Mouse (Mus musculus): ENCODE results near the gene Phf1. TPM values are rescaled to one million over a fixed set of nuclear protein-coding genes. Genes with fewer than 3 reads are reported as not detected.

The Phf1 gene
- polyA plus RNA-seq, 1 experiment, result 67.1 TPM

DNA sequence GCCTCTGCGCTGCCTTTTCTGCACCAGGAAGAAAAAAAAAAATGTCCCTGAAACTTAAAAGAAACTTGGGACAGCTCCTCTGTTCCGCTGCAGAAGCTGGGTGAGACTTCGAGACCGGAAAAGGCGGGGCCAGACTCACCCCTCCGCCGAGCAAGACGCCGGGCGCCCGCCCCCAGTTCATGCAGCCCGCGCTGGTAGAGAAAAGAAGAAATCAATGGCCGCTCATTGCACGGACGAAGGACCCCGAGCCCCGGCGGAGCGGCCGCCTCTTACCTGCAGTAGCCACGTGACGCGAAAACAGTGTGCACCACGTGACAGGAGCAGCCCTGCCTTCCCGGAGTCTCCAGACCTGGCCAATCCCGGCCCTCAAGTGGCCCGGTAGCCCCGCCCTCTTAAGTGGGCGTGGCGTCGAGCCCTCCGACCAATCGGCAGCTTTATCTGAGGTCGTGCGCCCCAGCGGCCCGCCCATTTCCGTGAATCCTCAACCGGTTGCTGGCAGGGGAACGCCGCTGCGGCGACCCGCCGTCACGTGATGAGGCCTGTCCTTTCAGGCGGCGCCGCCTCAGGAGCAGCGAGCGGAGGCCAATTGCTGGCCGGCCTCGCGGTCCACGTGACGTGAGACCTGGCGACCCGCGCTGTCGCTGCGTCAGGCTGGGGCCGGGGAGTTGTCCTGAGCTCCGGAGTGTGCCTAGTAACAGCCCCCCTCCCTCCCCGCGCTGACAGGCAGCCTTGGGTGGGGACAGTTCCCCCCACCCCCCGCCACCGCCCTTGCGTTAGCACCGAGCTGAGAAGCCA, 6.5 kb downstream of the Phf1 start, which contains the start of gene Cuta:
Gene Cuta, minus strand, starts transcription at position 392 of the 795 bp plus-strand sequence.
- H3K27ac ChIP-seq (ENCODE audit: insufficient read depth, low read depth, low read length), result peak within 1 kb of the TSS; percentile 74
- peak within 1 kb of the TSS; percentile 83 for H3K4me3 ChIP-seq (ENCODE audit: low read depth, low read length)
- H3K4me1 ChIP-seq (ENCODE audit: control insufficient read depth, insufficient read depth, insufficient read length, low read length), result peaks cover 15% of the 10 kb centered on the region
- H3K27me3 ChIP-seq (ENCODE audit: control insufficient read depth, insufficient read depth, low read length), result no peaks in the 10 kb centered on the region
- peaks cover 22% of the 10 kb centered on the region for H3K36me3 ChIP-seq (ENCODE audit: control insufficient read depth, insufficient read depth, low read length)
- no peak for TF ChIP-seq CTCF (IDR thresholded peaks at IDR 0.05; ENCODE audit: extremely low read depth, insufficient read length, insufficient replicate concordance, low read depth, low read length)
- peak; percentile 86 for TF ChIP-seq POLR2A (IDR thresholded peaks at IDR 0.05; ENCODE audit: low read depth, low read length)
- 1% methylated on average over 70 of the region's 70 CpGs for WGBS

DNA sequence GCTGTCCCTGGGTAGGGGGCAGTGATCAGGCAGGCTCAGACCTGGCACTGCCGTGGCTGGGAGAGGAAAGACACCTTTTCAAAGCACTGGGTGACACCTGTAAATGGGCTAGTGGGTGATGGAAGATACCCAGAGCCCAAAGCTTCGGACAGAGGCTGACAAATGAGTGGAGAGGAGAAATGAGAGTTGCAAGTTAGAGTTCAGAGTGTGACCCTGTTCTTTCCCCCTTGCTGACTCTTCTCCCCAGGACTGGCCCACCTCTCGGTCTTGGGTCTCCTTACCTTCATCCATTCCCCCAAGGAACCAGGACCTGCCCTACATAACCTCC, 7.1 kb downstream of the Phf1 start:
- 4% methylated on average over 3 of the region's 3 CpGs for WGBS
- H3K36me3 ChIP-seq (ENCODE audit: control insufficient read depth, insufficient read depth, low read length), result peaks cover 16% of the 10 kb centered on the region
- H3K27me3 ChIP-seq (ENCODE audit: control insufficient read depth, insufficient read depth, low read length), result no peaks in the 10 kb centered on the region
- TF ChIP-seq CTCF (IDR thresholded peaks at IDR 0.05; ENCODE audit: extremely low read depth, insufficient read length, insufficient replicate concordance, low read depth, low read length) (no peak), POLR2A (IDR thresholded peaks at IDR 0.05; ENCODE audit: low read depth, low read length) (no peak)
- H3K4me3 ChIP-seq (ENCODE audit: low read depth, low read length), result peak overlapping the region; percentile 70
- peaks cover 12% of the 10 kb centered on the region for H3K4me1 ChIP-seq (ENCODE audit: control insufficient read depth, insufficient read depth, insufficient read length, low read length)
- H3K27ac ChIP-seq (ENCODE audit: insufficient read depth, low read depth, low read length), result peak overlapping the region; percentile 72

DNA sequence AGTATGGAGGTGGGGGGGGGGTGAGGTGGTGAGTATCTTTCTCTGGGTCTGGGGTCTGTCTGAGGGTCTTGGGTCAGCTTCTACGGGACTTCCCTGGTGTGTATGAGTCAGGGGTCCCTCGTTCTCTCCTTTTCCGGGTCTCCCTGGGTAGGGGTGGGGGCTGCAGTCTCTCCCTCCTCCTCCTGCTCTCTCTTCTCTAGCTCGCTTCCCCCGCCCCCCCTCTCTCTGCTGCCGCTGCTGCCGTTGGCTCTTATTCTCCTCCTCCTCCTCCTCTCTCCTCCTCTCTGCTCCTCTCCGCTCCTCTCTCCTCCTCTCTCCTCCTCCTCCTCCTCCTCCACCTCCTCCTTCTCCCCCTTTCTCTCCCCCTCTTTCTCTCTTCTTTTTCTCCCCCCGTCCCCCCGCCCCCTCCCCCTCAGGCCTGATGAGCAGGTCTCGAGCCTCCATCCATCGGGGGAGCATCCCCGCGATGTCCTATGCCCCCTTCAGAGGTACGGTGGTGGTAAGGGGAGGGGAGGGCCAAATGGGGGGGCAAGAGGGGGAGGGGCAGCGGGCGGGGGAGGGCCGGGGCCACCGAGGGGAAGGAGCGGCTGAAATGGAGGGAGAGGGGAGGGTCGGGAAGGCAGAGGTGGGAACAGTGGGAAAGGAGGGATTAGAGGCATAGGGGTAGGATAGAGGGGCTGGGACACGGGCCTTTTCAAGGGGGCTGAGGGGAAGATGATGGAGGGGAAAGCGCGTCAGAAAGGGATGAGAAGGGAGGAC, 8.4 kb downstream of the Phf1 start, which contains the start of gene Syngap1:
Gene Syngap1, plus strand, starts transcription at position 223 of the 759 bp plus-strand sequence.
- H3K36me3 ChIP-seq (ENCODE audit: control insufficient read depth, insufficient read depth, low read length), result peaks cover 7% of the 10 kb centered on the region
- H3K27ac ChIP-seq (ENCODE audit: insufficient read depth, low read depth, low read length), result peak within 1 kb of the TSS; percentile 72
- TF ChIP-seq POLR2A (IDR thresholded peaks at IDR 0.05; ENCODE audit: low read depth, low read length) (no peak), CTCF (IDR thresholded peaks at IDR 0.05; ENCODE audit: extremely low read depth, insufficient read length, insufficient replicate concordance, low read depth, low read length) (no peak)
- peaks cover 12% of the 10 kb centered on the region for H3K4me1 ChIP-seq (ENCODE audit: control insufficient read depth, insufficient read depth, insufficient read length, low read length)
- H3K4me3 ChIP-seq (ENCODE audit: low read depth, low read length), result peak within 1 kb of the TSS; percentile 70
- no peaks in the 10 kb centered on the region for H3K27me3 ChIP-seq (ENCODE audit: control insufficient read depth, insufficient read depth, low read length)
- WGBS, result 13% methylated on average over 22 of the region's 24 CpGs

DNA sequence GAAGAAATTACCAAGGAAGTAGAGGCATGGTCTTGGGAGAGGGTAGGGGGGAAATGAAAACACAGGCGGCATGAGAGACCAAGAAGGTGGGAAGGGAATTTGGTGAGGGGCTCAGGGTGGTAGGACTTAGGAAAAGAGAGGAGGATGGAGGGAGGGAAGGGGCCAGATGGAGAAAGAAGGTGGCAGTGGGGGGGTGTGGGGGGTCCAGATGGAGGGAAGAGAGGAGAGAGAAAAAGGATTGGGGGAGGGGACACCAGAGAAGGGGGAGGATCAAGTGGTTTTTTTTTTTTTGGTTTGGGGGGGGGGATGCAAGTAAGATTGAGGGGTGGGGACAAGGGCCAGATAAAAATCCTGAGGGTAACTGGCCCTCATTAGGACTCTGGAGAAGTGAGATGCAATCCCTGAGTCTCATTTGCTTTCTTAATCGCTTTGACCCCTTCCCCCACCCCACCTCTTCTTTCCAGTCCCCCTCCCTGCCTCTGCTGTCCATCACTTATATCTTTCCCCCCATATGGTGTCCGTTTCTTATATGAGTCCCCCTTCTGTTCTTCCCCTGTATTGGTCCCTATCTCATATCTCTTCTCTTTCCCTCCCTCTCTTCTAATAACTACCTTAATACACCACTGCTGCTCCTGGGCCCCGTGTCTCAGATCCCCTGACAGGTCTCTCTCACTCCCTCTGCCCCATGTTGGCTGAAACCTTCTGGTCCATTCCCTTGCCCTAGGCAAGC, 9.2 kb downstream of the Phf1 start:
- no peak overlapping the region for H3K27ac ChIP-seq (ENCODE audit: insufficient read depth, low read depth, low read length)
- 39% methylated on average over 4 of the region's 4 CpGs for WGBS

DNA sequence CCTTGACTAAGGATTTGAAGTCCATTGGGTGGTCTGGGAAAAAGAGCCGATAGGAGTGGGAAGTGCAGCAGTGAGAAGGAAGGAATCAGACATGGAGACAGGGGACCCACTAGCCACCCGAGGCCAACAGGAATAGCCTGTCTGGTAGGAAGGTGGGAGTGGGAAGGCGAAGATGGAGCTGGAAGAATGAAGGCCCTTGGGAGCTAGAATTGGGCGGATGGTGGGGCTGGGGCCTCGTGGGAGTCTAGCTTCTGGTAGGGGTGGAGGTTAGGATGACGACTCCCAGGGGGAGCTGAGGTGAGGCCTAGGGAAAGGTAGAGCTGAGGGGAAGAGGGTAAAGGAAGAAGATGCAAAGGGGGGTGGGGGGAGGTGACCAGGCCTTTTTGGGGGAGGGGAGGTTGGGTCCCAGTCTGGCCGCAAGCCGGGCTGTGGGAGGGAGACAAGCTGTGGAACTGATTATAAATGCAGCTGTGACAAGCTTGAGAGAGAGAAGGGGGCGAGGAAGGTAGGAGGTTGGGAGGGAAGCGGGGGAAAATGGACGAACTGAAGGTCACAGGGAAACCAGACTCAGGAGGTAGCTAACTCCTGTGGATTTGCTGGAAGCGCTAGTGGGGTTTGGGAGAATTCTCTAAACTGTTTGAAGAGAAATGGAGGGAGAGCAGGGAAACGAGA, 13.1 kb downstream of the Phf1 start:
- no peaks in the 10 kb centered on the region for H3K36me3 ChIP-seq (ENCODE audit: control insufficient read depth, insufficient read depth, low read length)
- H3K27ac ChIP-seq (ENCODE audit: insufficient read depth, low read depth, low read length), result no peak overlapping the region
- no peak for TF ChIP-seq POLR2A (IDR thresholded peaks at IDR 0.05; ENCODE audit: low read depth, low read length)
- H3K4me3 ChIP-seq (ENCODE audit: low read depth, low read length), result peak overlapping the region; percentile 55
- H3K27me3 ChIP-seq (ENCODE audit: control insufficient read depth, insufficient read depth, low read length), result no peaks in the 10 kb centered on the region; the same call in 1 of the 2 replicates
- peaks cover 15% of the 10 kb centered on the region for H3K4me1 ChIP-seq (ENCODE audit: control insufficient read depth, insufficient read depth, insufficient read length, low read length)
- 59% methylated on average over 13 of the region's 13 CpGs for WGBS

More for the DNA sequence above, 9.2 kb downstream of the Phf1 start:
- Histone ChIP-seq H3K36me3 (ENCODE audit: control insufficient read depth, insufficient read depth, low read length) (peaks cover 5% of the 10 kb centered on the region), H3K4me3 (ENCODE audit: low read depth, low read length) (peak overlapping the region; percentile 10; the same call in 1 of the 2 replicates), H3K27me3 (ENCODE audit: control insufficient read depth, insufficient read depth, low read length) (no peaks in the 10 kb centered on the region), H3K4me1 (ENCODE audit: control insufficient read depth, insufficient read depth, insufficient read length, low read length) (peaks cover 19% of the 10 kb centered on the region)
- TF ChIP-seq POLR2A (IDR thresholded peaks at IDR 0.05; ENCODE audit: low read depth, low read length) (no peak), CTCF (IDR thresholded peaks at IDR 0.05; ENCODE audit: extremely low read depth, insufficient read length, insufficient replicate concordance, low read depth, low read length) (no peak)

DNA sequence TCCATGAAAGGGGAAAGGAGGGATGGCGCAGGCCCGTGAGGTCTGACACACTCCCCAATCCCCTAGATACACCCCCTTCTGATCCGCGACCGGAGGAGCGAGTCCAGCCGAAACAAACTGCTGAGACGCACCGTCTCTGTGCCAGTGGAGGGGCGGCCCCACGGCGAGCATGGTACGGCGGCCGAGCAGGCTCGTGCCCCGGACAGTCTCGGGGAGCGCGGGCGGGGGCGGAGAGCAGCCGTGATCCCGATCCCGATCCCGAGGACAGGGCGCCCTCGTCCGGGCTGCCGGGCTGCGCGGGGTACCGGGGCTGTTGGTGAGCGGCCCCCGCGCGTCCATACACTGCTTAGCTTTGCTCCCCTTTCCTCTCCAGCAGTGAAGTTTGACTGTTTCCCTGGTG, 13.7 kb downstream of the Phf1 start:
- H3K27ac ChIP-seq (ENCODE audit: insufficient read depth, low read depth, low read length), result no peak overlapping the region
- H3K4me1 ChIP-seq (ENCODE audit: control insufficient read depth, insufficient read depth, insufficient read length, low read length), result peaks cover 15% of the 10 kb centered on the region
- 4% methylated on average over 37 of the region's 37 CpGs for WGBS
- H3K36me3 ChIP-seq (ENCODE audit: control insufficient read depth, insufficient read depth, low read length), result no peaks in the 10 kb centered on the region
- H3K27me3 ChIP-seq (ENCODE audit: control insufficient read depth, insufficient read depth, low read length), result no peaks in the 10 kb centered on the region; the same call in 1 of the 2 replicates
- H3K4me3 ChIP-seq (ENCODE audit: low read depth, low read length), result peak overlapping the region; percentile 55
- no peak for TF ChIP-seq POLR2A (IDR thresholded peaks at IDR 0.05; ENCODE audit: low read depth, low read length)
- TF ChIP-seq CTCF (IDR thresholded peaks at IDR 0.05; ENCODE audit: extremely low read depth, insufficient read length, insufficient replicate concordance, low read depth, low read length), result no peak
